Mouse (Mus musculus) embryo, embryonic 9.5 days (tissue): ENCODE results near the gene Homer2.
A peak's percentile ranks its signal among the peaks of the same experiment; 100 is the strongest.

ENCODE experiments used
- DNase-seq: peaks from one replicate; pipeline ENCODE4 v3.0.0-alpha.2; 2017; ENCODE audit errors: extremely low spot score

Homer2 gene

GRCm38 (mm10) chr7:81560101-81561049 is 147.0 kb downstream of the Homer2 start:
- no peak for DNase-seq

GRCm38 (mm10) chr7:81559231-81559980 is 147.9 kb downstream of the Homer2 start:
- DNase-seq, result no peak

- no peak for DNase-seq
Measured at GRCm38 (mm10) chr7:81557985-81558360, 149.4 kb downstream of the Homer2 start.

DNA sequence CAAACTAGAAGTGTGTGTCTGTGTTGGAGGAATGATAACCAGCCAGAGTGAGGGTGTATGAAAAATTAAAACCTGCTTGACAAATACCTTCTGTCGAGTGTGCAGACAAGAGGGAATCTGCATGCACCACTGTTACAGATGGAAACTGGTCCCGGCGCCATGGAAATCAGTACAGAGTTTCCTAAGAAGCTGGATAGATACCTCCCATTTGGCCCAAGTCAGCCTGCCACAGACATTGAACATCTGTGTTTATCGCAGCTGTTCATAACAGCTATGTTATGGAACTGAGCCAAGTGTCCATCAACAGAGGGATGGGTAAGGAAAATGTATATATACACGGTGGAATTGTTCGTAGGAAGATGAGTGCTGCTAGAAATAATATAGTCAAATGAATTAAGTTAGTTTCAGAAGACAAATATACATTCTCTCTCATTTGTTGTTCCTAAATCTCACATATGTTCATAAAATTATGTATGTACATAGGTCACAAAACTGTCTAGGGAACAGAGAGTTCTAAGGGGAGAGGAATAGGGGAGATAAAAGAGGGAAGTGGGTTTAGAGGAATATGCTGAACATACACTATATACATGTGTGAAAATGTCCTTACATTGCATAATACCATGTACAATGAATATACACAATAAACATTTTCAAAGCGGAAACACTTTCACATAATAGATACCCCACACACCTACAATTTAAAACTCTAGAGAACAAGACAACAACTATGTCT is 149.9 kb downstream of the Homer2 start:
- no peak for DNase-seq

GRCm38 (mm10) chr7:81556839-81557238 is 150.5 kb downstream of the Homer2 start:
- no peak for DNase-seq

- peak; percentile 19 for DNase-seq
Measured at GRCm38 (mm10) chr7:81554369-81554768, 153.0 kb downstream of the Homer2 start.

GRCm38 (mm10) chr7:81553589-81553988 is 153.7 kb downstream of the Homer2 start:
- no peak for DNase-seq
